Mouse (Mus musculus) small intestine, adult 2 months (tissue): ENCODE results near the gene Gm29609.

Experiments used
- CTCF ChIP-seq: fragments of 200-500 bp; IDR thresholded peaks from 2 replicates; pipeline ENCODE4 v1.5.1; 2012; ENCODE audit warnings: low read depth, mild to moderate bottlenecking, control low read depth, inconsistent platforms, low read length, moderate library complexity, mixed read lengths; ENCODE audit not compliant: insufficient replicate concordance, insufficient read length; ENCODE audit errors: extremely low read depth
- POLR2A ChIP-seq: fragments of 200-500 bp; IDR thresholded peaks from 2 replicates; pipeline ENCODE4 v1.6.1; 2012; ENCODE audit warnings: low read depth, mild to moderate bottlenecking, control low read depth, inconsistent platforms, low read length, moderate library complexity

GRCm38 (mm10) chr5:31198616-31199320, 19.1 kb upstream of the Gm29609 start:
- no peak for TF ChIP-seq CTCF
- TF ChIP-seq POLR2A: no peak
